In genomic region chr17:56615136-56615784, GRCm38 (mm10) we compare ENCODE assay signal across 8 mouse cellular contexts. TPM values are rescaled to one million over a fixed set of nuclear protein-coding genes. Genes with fewer than 3 reads are reported as not detected.
A peak's percentile ranks its signal among the peaks of the same experiment; 100 is the strongest.
DNase-seq lines count a peak whose midpoint lies in the region; ATAC-seq and TF ChIP-seq lines count a peak whose summit lies in the region.

No protein-coding gene starts in this region.

- H3K36me3 ChIP-seq in kidney, embryonic 16.5 days (ENCODE audit: insufficient read depth, low read length) = peaks cover 53% of the 10 kb centered on the region
- peaks cover 61% of the 10 kb centered on the region for H3K36me3 ChIP-seq in embryonic facial prominence, embryonic 12.5 days
- peaks cover 54% of the 10 kb centered on the region for H3K36me3 ChIP-seq in intestine, postnatal 0 days (ENCODE audit: control insufficient read depth, insufficient read depth)
- H3K36me3 ChIP-seq in neural tube, embryonic 12.5 days = peaks cover 61% of the 10 kb centered on the region

- H3K4me3 ChIP-seq in kidney, embryonic 16.5 days (ENCODE audit: low read length) = peak overlapping the region; percentile 76; the same call in 1 of the 2 replicates
- H3K4me3 ChIP-seq in embryonic facial prominence, embryonic 12.5 days = peak overlapping the region; percentile 68
- no peak overlapping the region; the same call in 1 of the 2 replicates for H3K4me3 ChIP-seq in intestine, postnatal 0 days (ENCODE audit: low read depth, low read length)
- H3K4me3 ChIP-seq in neural tube, embryonic 12.5 days = no peak overlapping the region; the same call in 1 of the 2 replicates

- H3K27ac ChIP-seq in kidney, embryonic 16.5 days (ENCODE audit: low read length) = no peak overlapping the region
- H3K27ac ChIP-seq in embryonic facial prominence, embryonic 12.5 days = no peak overlapping the region
- H3K27ac ChIP-seq in intestine, postnatal 0 days (ENCODE audit: low read depth, low read length) = no peak overlapping the region; the same call in 1 of the 2 replicates
- no peak overlapping the region for H3K27ac ChIP-seq in neural tube, embryonic 12.5 days

- H3K9ac ChIP-seq in kidney, embryonic 16.5 days (replicated peaks; ENCODE audit: low read length) = peak overlapping the region; percentile 93
- H3K9ac ChIP-seq in embryonic facial prominence, embryonic 12.5 days = peak overlapping the region; percentile 83
- 0 out of 2 replicates have a peak overlapping the region, but pooled peaks have one; percentile 82 for H3K9ac ChIP-seq in intestine, postnatal 0 days (ENCODE audit: low read depth, low read length)
- peak overlapping the region; percentile 90 for H3K9ac ChIP-seq in neural tube, embryonic 12.5 days

- no peaks in the 10 kb centered on the region for H3K9me3 ChIP-seq in kidney, embryonic 16.5 days (ENCODE audit: low read length)
- H3K9me3 ChIP-seq in embryonic facial prominence, embryonic 12.5 days = no peaks in the 10 kb centered on the region
- H3K9me3 ChIP-seq in intestine, postnatal 0 days (ENCODE audit: control insufficient read depth) = no peaks in the 10 kb centered on the region
- no peaks in the 10 kb centered on the region for H3K9me3 ChIP-seq in neural tube, embryonic 12.5 days

- peaks cover 27% of the 10 kb centered on the region for H3K4me1 ChIP-seq in kidney, embryonic 16.5 days (ENCODE audit: insufficient read depth, low read length)
- H3K4me1 ChIP-seq in embryonic facial prominence, embryonic 12.5 days = peaks cover 22% of the 10 kb centered on the region
- peaks cover 6% of the 10 kb centered on the region; the same call in 1 of the 2 replicates for H3K4me1 ChIP-seq in intestine, postnatal 0 days (replicated peaks; ENCODE audit: control insufficient read depth, insufficient read depth, low read length)
- H3K4me1 ChIP-seq in neural tube, embryonic 12.5 days = peaks cover 20% of the 10 kb centered on the region

- no peak for DNase-seq in kidney, postnatal 25 days
- DNase-seq in retina, embryonic 14.5 days (ENCODE audit: low spot score) = no peak
- no peak for DNase-seq in T-cell, adult 2 months (ENCODE audit: low spot score)
- DNase-seq in lung, postnatal 14 days = no peak

- peak overlapping the region; percentile 94 for H3K4me2 ChIP-seq in kidney, embryonic 16.5 days (replicated peaks; ENCODE audit: low read depth, low read length)
- H3K4me2 ChIP-seq in embryonic facial prominence, embryonic 12.5 days (replicated peaks) = peak overlapping the region; percentile 96
- H3K4me2 ChIP-seq in intestine, postnatal 0 days (replicated peaks; ENCODE audit: low read depth) = no peak overlapping the region
- peak overlapping the region; percentile 95 for H3K4me2 ChIP-seq in neural tube, embryonic 12.5 days (replicated peaks)

- TF ChIP-seq CTCF in intestine, postnatal 0 days (IDR thresholded peaks at IDR 0.05; ENCODE audit: low read depth) = no peak

- 81% methylated on average over 11 of the region's 11 CpGs for WGBS in kidney, embryonic 16.5 days
- WGBS in embryonic facial prominence, embryonic 12.5 days = 87% methylated on average over 11 of the region's 11 CpGs
- WGBS in intestine, postnatal 0 days = 65% methylated on average over 11 of the region's 11 CpGs
- 90% methylated on average over 11 of the region's 11 CpGs for whole genome bisulfite sequencing in neural tube, embryonic 12.5 days

- no peak for ATAC-seq in kidney, embryonic 16.5 days (ENCODE audit: low FRiP score, low TSS enrichment)
- no peak for ATAC-seq in embryonic facial prominence, embryonic 12.5 days (ENCODE audit: insufficient number of reproducible peaks, insufficient read depth, low FRiP score, low TSS enrichment)
- no peak for ATAC-seq in intestine, postnatal 0 days
- ATAC-seq in neural tube, embryonic 12.5 days (ENCODE audit: low FRiP score, low read depth) = no peak

- H3K27me3 ChIP-seq in kidney, embryonic 16.5 days (ENCODE audit: insufficient read depth, low read length) = no peaks in the 10 kb centered on the region
- no peaks in the 10 kb centered on the region for H3K27me3 ChIP-seq in embryonic facial prominence, embryonic 12.5 days
- H3K27me3 ChIP-seq in intestine, postnatal 0 days (replicated peaks; ENCODE audit: control insufficient read depth, insufficient read depth, low read length) = no peaks in the 10 kb centered on the region
- no peaks in the 10 kb centered on the region for H3K27me3 ChIP-seq in neural tube, embryonic 12.5 days (replicated peaks)

RNA-seq across cellular contexts. Expression of gene Rpl36, which starts 2.0 kb away (rescaled TPM):
- polyA plus RNA-seq in kidney, embryonic 16.5 days (2015; fragmentation: Nextera tagmentation; extraction: Ambion mirVana) = 1,616 and 1,628 TPM in 2 replicates
- 1,591 and 1,618 TPM in 2 replicates for polyA plus RNA-seq in embryonic facial prominence, embryonic 12.5 days (2016; fragmentation: Nextera tagmentation; extraction: Ambion mirVana)
- polyA plus RNA-seq in intestine, postnatal 0 days (2015; fragmentation: Nextera tagmentation; extraction: Ambion mirVana) = 1,422 and 1,459 TPM in 2 replicates
- polyA plus RNA-seq in neural tube, embryonic 12.5 days (2016; fragmentation: Nextera tagmentation; extraction: Ambion mirVana) = 1,187 and 1,201 TPM in 2 replicates

RNA-seq across cellular contexts. Expression of gene 2410015M20Rik, which starts 5.7 kb away (rescaled TPM):
- 242 and 284 TPM in 2 replicates for polyA plus RNA-seq in kidney, embryonic 16.5 days (2015; fragmentation: Nextera tagmentation; extraction: Ambion mirVana)
- polyA plus RNA-seq in embryonic facial prominence, embryonic 12.5 days (2016; fragmentation: Nextera tagmentation; extraction: Ambion mirVana) = 208 and 214 TPM in 2 replicates
- 358 and 361 TPM in 2 replicates for polyA plus RNA-seq in intestine, postnatal 0 days (2015; fragmentation: Nextera tagmentation; extraction: Ambion mirVana)
- polyA plus RNA-seq in neural tube, embryonic 12.5 days (2016; fragmentation: Nextera tagmentation; extraction: Ambion mirVana) = 192 and 202 TPM in 2 replicates

RNA-seq across cellular contexts. Expression of gene Lonp1, which starts 11.4 kb away (rescaled TPM):
- polyA plus RNA-seq in kidney, embryonic 16.5 days (2015; fragmentation: Nextera tagmentation; extraction: Ambion mirVana) = 66.1 and 66.4 TPM in 2 replicates
- polyA plus RNA-seq in embryonic facial prominence, embryonic 12.5 days (2016; fragmentation: Nextera tagmentation; extraction: Ambion mirVana) = 66.0 and 66.9 TPM in 2 replicates
- polyA plus RNA-seq in intestine, postnatal 0 days (2015; fragmentation: Nextera tagmentation; extraction: Ambion mirVana) = 23.2 and 25.5 TPM in 2 replicates
- polyA plus RNA-seq in neural tube, embryonic 12.5 days (2016; fragmentation: Nextera tagmentation; extraction: Ambion mirVana) = 53.7 and 54.3 TPM in 2 replicates

RNA-seq across cellular contexts. Expression of gene Catsperd, which starts 12.7 kb away (rescaled TPM):
- 1.1 and 1.3 TPM in 2 replicates for polyA plus RNA-seq in kidney, embryonic 16.5 days (2015; fragmentation: Nextera tagmentation; extraction: Ambion mirVana)
- 0.74 and 0.88 TPM in 2 replicates for polyA plus RNA-seq in embryonic facial prominence, embryonic 12.5 days (2016; fragmentation: Nextera tagmentation; extraction: Ambion mirVana)
- polyA plus RNA-seq in intestine, postnatal 0 days (2015; fragmentation: Nextera tagmentation; extraction: Ambion mirVana) = 0.65 and 0.68 TPM in 2 replicates
- 0.93 and 1.5 TPM in 2 replicates for polyA plus RNA-seq in neural tube, embryonic 12.5 days (2016; fragmentation: Nextera tagmentation; extraction: Ambion mirVana)

RNA-seq across cellular contexts. Expression of gene Safb, which starts 30.6 kb away (rescaled TPM):
- 123 and 133 TPM in 2 replicates for polyA plus RNA-seq in kidney, embryonic 16.5 days (2015; fragmentation: Nextera tagmentation; extraction: Ambion mirVana)
- 152 and 157 TPM in 2 replicates for polyA plus RNA-seq in embryonic facial prominence, embryonic 12.5 days (2016; fragmentation: Nextera tagmentation; extraction: Ambion mirVana)
- polyA plus RNA-seq in intestine, postnatal 0 days (2015; fragmentation: Nextera tagmentation; extraction: Ambion mirVana) = 40.0 and 44.9 TPM in 2 replicates
- polyA plus RNA-seq in neural tube, embryonic 12.5 days (2016; fragmentation: Nextera tagmentation; extraction: Ambion mirVana) = 140 and 162 TPM in 2 replicates

Comparison
In these comparisons a context has a peak if more than half of its experiments do, and no peak if none do; other contexts are left out.
1. H3K4me3 ChIP-seq: peak in kidney, embryonic 16.5 days (single experiment) and embryonic facial prominence, embryonic 12.5 days (single experiment); none in intestine, postnatal 0 days (single experiment) and neural tube, embryonic 12.5 days (single experiment).
2. Peak in every context shown above with its lines, with median percentiles within 50 percentile points of each other: H3K9ac ChIP-seq.